Mouse (Mus musculus) liver, postnatal 0 days (tissue): ENCODE data around the gene Gna13.

Source experiments
- CTCF ChIP-seq: sonication (generic); IDR thresholded peaks from 2 replicates; pipeline ENCODE4 v1.5.1; 2016; ENCODE audit warnings: antibody characterized with exemption, low read depth
- EP300 ChIP-seq: IDR thresholded peaks from 2 replicates; pipeline ENCODE4 v1.6.1; 2016; ENCODE audit warnings: antibody characterized with exemption, low read depth, mild to moderate bottlenecking

- TF ChIP-seq EP300 (no peak), CTCF (no peak)
These were observed 42.7 kb upstream of the Gna13 start for GRCm38 (mm10) chr11:109319946-109320345.
